Mouse (Mus musculus) brain, embryonic 14.5 days (tissue): ENCODE data around the gene Scaf4.

Experiments
- CTCF ChIP-seq: fragments of 200-500 bp; IDR thresholded peaks from 2 replicates; pipeline ENCODE4 v1.5.1; 2012; ENCODE audit warnings: inconsistent platforms, mild to moderate bottlenecking, moderate library complexity, borderline replicate concordance; ENCODE audit not compliant: insufficient read depth, insufficient read length; ENCODE audit errors: extremely low read depth
- POLR2A ChIP-seq: fragments of 200-500 bp; IDR thresholded peaks from 2 replicates; pipeline ENCODE4 v1.6.1; 2012; ENCODE audit warnings: mild to moderate bottlenecking, inconsistent platforms, borderline replicate concordance; ENCODE audit not compliant: poor library complexity, insufficient read depth, insufficient read length, severe bottlenecking; ENCODE audit errors: extremely low read depth

DNA sequence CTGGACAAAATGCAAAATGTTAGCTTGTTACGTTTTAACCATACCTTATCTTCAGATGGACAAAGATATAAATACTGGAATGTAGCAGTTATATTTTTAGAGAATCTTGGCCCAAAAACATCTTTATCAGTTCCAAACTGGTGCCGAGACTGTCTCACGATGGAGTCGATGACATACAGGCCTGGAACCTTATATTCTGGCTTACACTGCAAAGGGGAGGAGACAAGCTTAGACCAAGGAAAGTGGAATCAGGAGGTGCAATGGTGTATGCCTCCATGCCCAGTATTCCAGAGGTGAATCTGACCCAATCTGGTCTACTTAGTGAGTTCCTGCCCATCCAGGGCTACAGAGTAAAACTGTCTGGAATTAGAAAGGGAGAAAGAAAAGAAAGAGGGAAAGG, 24.2 kb downstream of the Scaf4 start:
- TF ChIP-seq POLR2A: no peak
- TF ChIP-seq CTCF: no peak
